Mouse (Mus musculus) adrenal gland, postnatal 14 days (tissue): ENCODE measurements around the gene Prkag2. TPM values are rescaled to one million over a fixed set of nuclear protein-coding genes. Genes with fewer than 3 reads are reported as not detected.

ENCODE experiments used
- DNase-seq: peaks from one replicate; pipeline ENCODE4 v3.0.0; 2021; ENCODE audit warnings: mixed read lengths
- long read RNA-seq, 2 experiments: library from polyadenylated mRNA; stranded (forward); transcript quantifications; one replicate each; pipeline ENCODE4 v2.0.0; 2021
- total RNA-seq: library from RNA; stranded (reverse); gene quantifications from 2 replicates; pipeline ENCODE4 v1.2.3, GENCODE M21; 2021

The Prkag2 gene
- total RNA-seq = 64.7 and 74.9 TPM in 2 replicates
- long read RNA-seq, experiment 1, transcript Prkag2-203 (12 exons, 2,205 nt) = minor isoform, 6 of 26 reads
- long read RNA-seq, experiment 1, transcript Prkag2-201 (16 exons, 3,331 nt) = major isoform, 8 of 26 reads
- long read RNA-seq, experiment 1, partial matches to known transcripts = 7 of 26 reads
- long read RNA-seq, experiment 1, other reads (novel, unspliced or antisense) = 5 of 26 reads
- long read RNA-seq, experiment 2, transcript Prkag2-201 (16 exons, 3,331 nt) = major isoform, 7 of 16 reads
- long read RNA-seq, experiment 2, partial matches to known transcripts = 1 of 16 reads
- long read RNA-seq, experiment 2, other reads (novel, unspliced or antisense) = 4 of 16 reads

GRCm38 (mm10) chr5:25100516-25101125, at the start of gene Prkag2:
Gene Prkag2 (minus strand): TSS chr5:25100642.
- DNase-seq = peak; percentile 89

GRCm38 (mm10) chr5:25149331-25149965, 49.0 kb upstream of the Prkag2 start:
- no peak for DNase-seq

GRCm38 (mm10) chr5:25146705-25147104, 46.3 kb upstream of the Prkag2 start:
- DNase-seq = no peak

- DNase-seq = no peak
These were observed 27.4 kb upstream of the Prkag2 start for GRCm38 (mm10) chr5:25127865-25128264.

- DNase-seq = no peak
These were observed 25.6 kb upstream of the Prkag2 start for GRCm38 (mm10) chr5:25125884-25126560.

- DNase-seq = no peak
These were observed 22.1 kb upstream of the Prkag2 start for GRCm38 (mm10) chr5:25122534-25122933.

- no peak for DNase-seq
These were observed 18.7 kb upstream of the Prkag2 start for GRCm38 (mm10) chr5:25119148-25119547.

GRCm38 (mm10) chr5:25115997-25116396, 15.6 kb upstream of the Prkag2 start:
- no peak for DNase-seq

- DNase-seq = no peak
These were observed 14.8 kb upstream of the Prkag2 start for GRCm38 (mm10) chr5:25115216-25115615.

GRCm38 (mm10) chr5:25114110-25114509, 13.7 kb upstream of the Prkag2 start:
- DNase-seq = peak; percentile 7

GRCm38 (mm10) chr5:25110314-25110713, 9.9 kb upstream of the Prkag2 start:
- peak; percentile 2 for DNase-seq

- peak; percentile 75 for DNase-seq
These were observed 5.3 kb upstream of the Prkag2 start for GRCm38 (mm10) chr5:25105748-25106147.

- DNase-seq = peak; percentile 80
These were observed 683 bp upstream of the Prkag2 start for GRCm38 (mm10) chr5:25101126-25101523.

- peak; percentile 56 for DNase-seq
These were observed 306 bp downstream of the Prkag2 start for GRCm38 (mm10) chr5:25100157-25100515.

GRCm38 (mm10) chr5:25099367-25100156, 880 bp downstream of the Prkag2 start:
- peak; percentile 87 for DNase-seq

GRCm38 (mm10) chr5:25097891-25098290, 2.6 kb downstream of the Prkag2 start:
- DNase-seq = peak; percentile 7

GRCm38 (mm10) chr5:25096431-25096830, 4.0 kb downstream of the Prkag2 start:
- peak; percentile 85 for DNase-seq

- DNase-seq = peak; percentile 2
These were observed 7.7 kb downstream of the Prkag2 start for GRCm38 (mm10) chr5:25092630-25093245.

GRCm38 (mm10) chr5:25089258-25089972, 11.0 kb downstream of the Prkag2 start:
- peak; percentile 65 for DNase-seq

GRCm38 (mm10) chr5:25088633-25089032, 11.8 kb downstream of the Prkag2 start:
- no peak for DNase-seq

- DNase-seq = no peak
These were observed 12.3 kb downstream of the Prkag2 start for GRCm38 (mm10) chr5:25088111-25088510.
